Mouse (Mus musculus) bone marrow macrophage, adult 2 months (primary cell): ENCODE data around the gene Aox1.

Experiments used
- CTCF ChIP-seq: IDR thresholded peaks from 2 replicates; pipeline ENCODE4 v1.5.1; 2012; ENCODE audit warnings: low read depth, mild to moderate bottlenecking, low read length, moderate library complexity
- POLR2A ChIP-seq: IDR thresholded peaks from 2 replicates; pipeline ENCODE4 v1.6.1; 2012; ENCODE audit warnings: mild to moderate bottlenecking, low read depth, low read length, borderline replicate concordance

- TF ChIP-seq CTCF (no peak), POLR2A (no peak)
These were observed 48.2 kb downstream of the Aox1 start for GRCm38 (mm10) chr1:58077882-58078281.
